Mouse (Mus musculus): ENCODE data around the gene Fam192a. TPM values are rescaled to one million over a fixed set of nuclear protein-coding genes. Genes with fewer than 3 reads are reported as not detected.

Fam192a gene
- total RNA-seq, 2 experiments from 2014 or later: 18.7 to 20.4 TPM

GRCm38 (mm10) chr8:94575148-94575547, 26.6 kb downstream of the Fam192a start:
- intact Hi-C loops (cut with DNase I): no loop called here
- DNase-seq: no peak

- intact Hi-C loops (cut with DNase I): no loop called here
- DNase-seq: no peak
Observed at GRCm38 (mm10) chr8:94574159-94574907, 27.5 kb downstream of the Fam192a start.

- intact Hi-C loops (cut with DNase I): no loop called here
- no peak for DNase-seq
Observed at GRCm38 (mm10) chr8:94571896-94572295, 29.9 kb downstream of the Fam192a start.

- intact Hi-C loops (cut with DNase I): no loop called here
Observed at GRCm38 (mm10) chr8:94569419-94569818, 32.4 kb downstream of the Fam192a start.

GRCm38 (mm10) chr8:94568098-94568497, 33.7 kb downstream of the Fam192a start:
- DNase-seq: no peak
- intact Hi-C loops (cut with DNase I): no loop called here

More at GRCm38 (mm10) chr8:94569419-94569818, 32.4 kb downstream of the Fam192a start:
- no peak for DNase-seq

GRCm38 (mm10) chr8:94567159-94567849, 34.5 kb downstream of the Fam192a start:
- intact Hi-C loops (cut with DNase I): no loop called here

GRCm38 (mm10) chr8:94566446-94567158, 35.2 kb downstream of the Fam192a start:
- no peak for DNase-seq
- intact Hi-C loops (cut with DNase I): no loop called here

More at GRCm38 (mm10) chr8:94567159-94567849, 34.5 kb downstream of the Fam192a start:
- no peak for DNase-seq

GRCm38 (mm10) chr8:94566033-94566432, 35.8 kb downstream of the Fam192a start:
- intact Hi-C loops (cut with DNase I): no loop called here
- no peak for DNase-seq

GRCm38 (mm10) chr8:94564421-94564820, 37.4 kb downstream of the Fam192a start:
- no peak for DNase-seq
- intact Hi-C loops (cut with DNase I): no loop called here

- intact Hi-C loops (cut with DNase I): no loop called here
- no peak for DNase-seq
Observed at GRCm38 (mm10) chr8:94561256-94561655, 40.5 kb downstream of the Fam192a start.

GRCm38 (mm10) chr8:94557281-94557680, 44.5 kb downstream of the Fam192a start:
- intact Hi-C loops (cut with DNase I): no loop called here
- no peak for DNase-seq

GRCm38 (mm10) chr8:94552696-94553095, 49.1 kb downstream of the Fam192a start:
- no peak for DNase-seq
- intact Hi-C loops (cut with DNase I): no loop called here

GRCm38 (mm10) chr8:94551471-94552422, 50.0 kb downstream of the Fam192a start:
- intact Hi-C loops (cut with DNase I): no loop called here
- peak in 1 of 2 experiments; percentile 7 for DNase-seq

GRCm38 (mm10) chr8:94549998-94550397, 51.8 kb downstream of the Fam192a start:
- intact Hi-C loops (cut with DNase I): no loop called here
- DNase-seq: peak; percentile 9 to 15

GRCm38 (mm10) chr8:94549482-94549881, 52.3 kb downstream of the Fam192a start:
- intact Hi-C loops (cut with DNase I): no loop called here

GRCm38 (mm10) chr8:94549041-94549440, 52.8 kb downstream of the Fam192a start:
- DNase-seq: no peak
- intact Hi-C loops (cut with DNase I): no loop called here

More at GRCm38 (mm10) chr8:94549482-94549881, 52.3 kb downstream of the Fam192a start:
- no peak for DNase-seq

GRCm38 (mm10) chr8:94543981-94544380, 57.8 kb downstream of the Fam192a start:
- no peak for DNase-seq
- intact Hi-C loops (cut with DNase I): no loop called here

GRCm38 (mm10) chr8:94540889-94541795, 60.7 kb downstream of the Fam192a start:
- no peak for DNase-seq
- intact Hi-C loops (cut with DNase I): no loop called here

- no peak for DNase-seq
- intact Hi-C loops (cut with DNase I): no loop called here
Observed at GRCm38 (mm10) chr8:94540025-94540424, 61.8 kb downstream of the Fam192a start.

Measured in heart, postnatal 14 days (tissue).